Mouse (Mus musculus) forebrain, embryonic 13.5 days (tissue): Measurements from ENCODE around the gene Pde4dip. TPM values are rescaled to one million over a fixed set of nuclear protein-coding genes. Genes with fewer than 3 reads are reported as not detected.

Experiments
- ATAC-seq: fragments of 200-750 bp; cut with Nextera tagmentation; 2 replicates; pipeline ENCODE4 v1.8.0; 2017
- H3K27ac ChIP-seq: fragments of 300-500 bp; sonication (generic); 2 replicates; pipeline ENCODE4 v1.5.1; 2015; ENCODE audit warnings: inconsistent platforms, mild to moderate bottlenecking, moderate library complexity
- H3K27me3 ChIP-seq: fragments of 300-500 bp; sonication (generic); 2 replicates; pipeline ENCODE4 v1.6.1; 2015; ENCODE audit warnings: mild to moderate bottlenecking, inconsistent platforms
- H3K36me3 ChIP-seq: fragments of 300-500 bp; sonication (generic); 2 replicates; pipeline ENCODE4 v1.6.1; 2015; ENCODE audit warnings: mild to moderate bottlenecking, inconsistent platforms; ENCODE audit not compliant: poor library complexity, severe bottlenecking
- H3K4me1 ChIP-seq: fragments of 300-500 bp; sonication (generic); 2 replicates; pipeline ENCODE4 v1.6.1; 2015; ENCODE audit warnings: inconsistent platforms
- H3K4me2 ChIP-seq: fragments of 300-500 bp; sonication (generic); 2 replicates; pipeline ENCODE4 v1.6.1; 2015; ENCODE audit warnings: inconsistent platforms, mild to moderate bottlenecking, moderate library complexity
- H3K4me3 ChIP-seq: fragments of 300-500 bp; sonication (generic); 2 replicates; pipeline ENCODE4 v1.5.1; 2015; ENCODE audit warnings: mild to moderate bottlenecking, inconsistent platforms
- H3K9ac ChIP-seq: fragments of 300-500 bp; sonication (generic); 2 replicates; pipeline ENCODE4 v1.6.1; 2015; ENCODE audit warnings: mild to moderate bottlenecking, inconsistent platforms
- H3K9me3 ChIP-seq: fragments of 300-500 bp; sonication (generic); replicated peaks from 2 replicates; pipeline ENCODE4 v1.6.1; 2016; ENCODE audit warnings: inconsistent platforms
- WGBS: fragments of 180-500 bp; shearing (Covaris S2); methylation state at CpG from one replicate; pipeline ENCODE4 v1.1.7; 2015; 5-methylcytosine and 5-hydroxymethylcytosine counted together
- polyA plus RNA-seq: library from polyadenylated mRNA; unstranded; fragments of >200 nt; fragmentation: Nextera tagmentation; extraction: Ambion mirVana; gene quantifications from 2 replicates; pipeline ENCODE4 v1.2.1, GENCODE M21; 2015

Gene Pde4dip
- polyA plus RNA-seq, 1 experiment from 2014 or later = 37.3 TPM

GRCm38 (mm10) chr3:97930141-97930786 lies 41.8 kb upstream of the Pde4dip start:
- Histone ChIP-seq H3K9me3 (no peaks in the 10 kb centered on the region), H3K27me3 (0 out of 2 replicates have a peak, but pooled peaks cover 8% of the 10 kb centered on the region), H3K36me3 (no peaks in the 10 kb centered on the region), H3K4me3 (no peak overlapping the region), H3K4me1 (peaks cover 7% of the 10 kb centered on the region; the same call in 1 of the 2 replicates), H3K9ac (no peak overlapping the region), H3K27ac (no peak overlapping the region), H3K4me2 (no peak overlapping the region)
- ATAC-seq = no peak
- WGBS = 76% methylated on average over 12 of the region's 12 CpGs

DNA sequence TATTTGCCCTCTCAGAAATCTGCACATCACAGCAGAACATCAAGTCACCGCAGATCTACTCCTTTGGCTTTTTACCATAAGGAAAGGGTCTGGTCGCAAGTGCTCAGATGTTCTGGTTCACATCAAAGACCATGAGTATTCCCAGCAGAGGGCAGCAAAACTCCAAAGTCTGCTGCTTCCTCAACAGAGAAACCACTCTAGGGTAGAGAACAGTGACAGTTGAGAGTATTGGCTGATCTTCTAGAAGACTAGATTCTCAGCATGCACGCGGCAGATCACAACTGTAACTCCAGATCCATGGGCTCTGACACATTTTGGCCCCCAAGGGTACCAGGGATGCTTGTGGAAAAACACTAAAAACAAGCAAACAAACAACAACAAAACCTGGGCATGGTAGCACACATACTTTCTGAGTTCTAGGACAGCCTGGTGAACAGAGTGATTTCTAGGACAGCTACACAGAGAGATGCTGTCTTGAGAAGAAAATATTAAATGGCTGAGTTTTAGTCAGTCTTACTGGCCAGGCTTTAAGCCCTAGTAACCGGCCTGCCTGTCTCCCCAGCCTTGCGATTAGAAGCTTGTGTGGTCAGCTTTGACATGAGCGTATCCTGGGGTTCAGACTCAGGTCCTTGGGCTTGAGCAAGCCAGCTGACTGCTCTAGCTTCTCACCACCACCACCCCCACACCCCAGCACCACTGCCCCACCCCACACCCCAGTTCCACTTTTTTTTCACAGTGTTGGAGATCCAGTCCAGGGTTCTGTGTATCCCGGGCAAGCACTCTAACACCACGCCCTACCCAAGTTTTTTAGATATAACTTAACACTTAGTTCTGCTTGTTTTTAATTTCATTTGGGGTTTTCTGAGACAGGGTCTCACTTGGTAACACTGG lies 40.7 kb upstream of the Pde4dip start:
- peaks cover 2% of the 10 kb centered on the region; the same call in 1 of the 2 replicates for H3K36me3 ChIP-seq
- peaks cover 7% of the 10 kb centered on the region; the same call in 1 of the 2 replicates for H3K4me1 ChIP-seq
- 62% methylated on average over 9 of the region's 9 CpGs for WGBS
- H3K9ac ChIP-seq = no peak overlapping the region
- H3K27ac ChIP-seq = no peak overlapping the region
- no peaks in the 10 kb centered on the region for H3K9me3 ChIP-seq
- H3K4me3 ChIP-seq = no peak overlapping the region
- ATAC-seq = peak; percentile 81
- H3K27me3 ChIP-seq = 0 out of 2 replicates have a peak, but pooled peaks cover 8% of the 10 kb centered on the region
- no peak overlapping the region for H3K4me2 ChIP-seq

DNA sequence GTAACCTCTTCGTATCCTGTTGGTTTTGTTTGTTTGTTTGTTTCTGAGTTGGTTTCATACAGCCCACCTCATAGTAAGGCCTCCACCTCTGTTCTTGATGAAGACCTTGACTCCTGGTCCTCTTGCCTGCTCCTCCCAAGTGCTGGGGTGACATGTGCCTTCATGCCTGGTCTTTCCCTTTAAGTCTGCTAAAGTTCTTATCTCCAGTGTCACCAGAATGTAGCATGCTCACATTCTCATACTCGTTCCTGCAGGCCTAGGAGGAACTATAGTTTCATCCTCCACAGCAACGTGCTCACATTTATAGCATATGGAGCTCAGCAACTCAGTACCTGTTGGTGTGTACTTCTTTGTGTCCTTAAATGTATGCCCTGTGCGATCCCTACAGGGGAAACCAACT lies 38.8 kb upstream of the Pde4dip start:
- Histone ChIP-seq H3K36me3 (peaks cover 12% of the 10 kb centered on the region), H3K4me3 (no peak overlapping the region), H3K27me3 (no peaks in the 10 kb centered on the region), H3K4me2 (no peak overlapping the region), H3K9ac (no peak overlapping the region), H3K9me3 (no peaks in the 10 kb centered on the region), H3K27ac (no peak overlapping the region), H3K4me1 (no peaks in the 10 kb centered on the region)
- 86% methylated on average over 4 of the region's 4 CpGs for WGBS
- no peak for ATAC-seq

DNA sequence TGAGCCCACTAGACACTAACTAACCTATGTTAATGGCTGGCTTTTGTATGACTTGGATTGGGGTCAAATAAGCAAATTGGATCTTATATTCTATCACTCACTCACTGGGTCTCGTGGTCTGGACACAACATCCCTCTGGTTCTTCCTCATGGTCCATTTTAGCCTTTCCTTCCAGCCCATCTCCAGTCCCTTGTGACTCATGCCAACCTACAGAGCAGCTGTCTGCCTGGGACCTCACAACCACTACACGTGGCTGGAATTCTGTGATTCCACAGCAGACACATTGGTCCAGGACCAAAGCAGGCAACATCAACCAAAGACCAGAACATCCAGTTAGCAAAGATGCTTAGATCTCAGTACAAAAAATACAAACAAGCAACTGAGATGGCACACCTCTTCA lies 36.7 kb upstream of the Pde4dip start:
- no peaks in the 10 kb centered on the region for H3K9me3 ChIP-seq
- no peak overlapping the region for H3K4me2 ChIP-seq
- no peak overlapping the region for H3K27ac ChIP-seq
- no peaks in the 10 kb centered on the region for H3K4me1 ChIP-seq
- peaks cover 28% of the 10 kb centered on the region for H3K36me3 ChIP-seq
- no peak for ATAC-seq
- H3K9ac ChIP-seq = no peak overlapping the region
- WGBS = 84% methylated on average over 2 of the region's 2 CpGs
- no peaks in the 10 kb centered on the region for H3K27me3 ChIP-seq
- H3K4me3 ChIP-seq = no peak overlapping the region

DNA sequence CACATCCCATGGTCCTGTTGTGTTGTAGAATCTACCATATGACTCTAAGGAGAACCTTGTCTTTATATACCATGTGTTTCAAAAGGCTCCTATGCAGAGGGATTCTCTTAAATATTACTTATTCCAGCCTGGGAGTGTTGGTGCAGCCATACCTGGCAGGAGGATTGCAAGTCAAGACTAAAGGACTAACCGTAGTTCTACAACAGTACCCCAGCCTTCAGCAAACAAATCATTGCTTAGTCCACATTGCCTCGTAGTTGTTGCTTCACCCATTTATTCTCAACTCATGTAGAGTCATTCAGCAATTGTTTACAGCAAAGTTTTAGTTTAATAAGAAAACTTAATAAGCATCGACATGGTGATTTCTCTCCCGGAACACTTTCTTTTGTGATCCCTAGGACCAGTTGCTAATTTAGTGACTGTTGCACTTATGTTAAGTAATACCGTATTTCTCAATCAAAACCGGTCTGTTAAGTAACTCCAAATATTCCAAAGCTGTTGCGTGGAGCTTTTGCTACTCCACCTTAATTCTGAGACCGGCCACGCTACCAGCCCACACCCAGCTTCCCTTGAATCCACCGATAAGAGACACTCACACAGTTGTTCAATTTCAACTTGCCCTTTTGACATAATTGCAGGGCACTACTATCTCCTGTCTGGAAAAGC lies 30.5 kb upstream of the Pde4dip start:
- Histone ChIP-seq H3K9ac (no peak overlapping the region), H3K4me3 (no peak overlapping the region), H3K9me3 (no peaks in the 10 kb centered on the region), H3K36me3 (peaks cover 61% of the 10 kb centered on the region), H3K4me1 (no peaks in the 10 kb centered on the region), H3K27ac (no peak overlapping the region), H3K27me3 (no peaks in the 10 kb centered on the region), H3K4me2 (no peak overlapping the region)
- 96% methylated on average over 10 of the region's 10 CpGs for WGBS
- ATAC-seq = no peak

DNA sequence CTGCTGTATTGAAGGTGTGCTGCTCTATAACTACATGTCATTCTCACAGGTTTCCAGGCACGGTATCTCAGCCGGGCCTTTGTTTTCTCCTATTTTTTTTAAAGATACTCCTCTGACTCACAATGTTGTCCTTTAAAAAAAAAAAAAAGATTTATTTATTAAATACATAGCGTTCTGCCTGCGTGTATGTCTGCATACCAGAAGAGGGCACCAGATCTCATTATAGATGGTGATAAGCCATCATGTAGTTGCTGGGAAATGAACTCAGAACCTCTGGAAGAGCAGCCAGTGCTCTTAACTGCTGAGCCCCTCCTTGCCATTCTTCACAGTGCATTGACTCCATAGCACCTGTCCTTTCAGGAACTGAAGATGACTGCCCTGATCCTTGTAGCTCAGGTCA lies 26.6 kb upstream of the Pde4dip start:
- no peaks in the 10 kb centered on the region for H3K27me3 ChIP-seq
- no peak overlapping the region for H3K27ac ChIP-seq
- H3K9ac ChIP-seq = no peak overlapping the region
- H3K4me1 ChIP-seq = no peaks in the 10 kb centered on the region
- ATAC-seq = no peak
- H3K4me3 ChIP-seq = no peak overlapping the region
- H3K36me3 ChIP-seq = peaks cover 43% of the 10 kb centered on the region
- no peak overlapping the region for H3K4me2 ChIP-seq
- WGBS = 74% methylated on average over 4 of the region's 4 CpGs
- no peaks in the 10 kb centered on the region for H3K9me3 ChIP-seq

DNA sequence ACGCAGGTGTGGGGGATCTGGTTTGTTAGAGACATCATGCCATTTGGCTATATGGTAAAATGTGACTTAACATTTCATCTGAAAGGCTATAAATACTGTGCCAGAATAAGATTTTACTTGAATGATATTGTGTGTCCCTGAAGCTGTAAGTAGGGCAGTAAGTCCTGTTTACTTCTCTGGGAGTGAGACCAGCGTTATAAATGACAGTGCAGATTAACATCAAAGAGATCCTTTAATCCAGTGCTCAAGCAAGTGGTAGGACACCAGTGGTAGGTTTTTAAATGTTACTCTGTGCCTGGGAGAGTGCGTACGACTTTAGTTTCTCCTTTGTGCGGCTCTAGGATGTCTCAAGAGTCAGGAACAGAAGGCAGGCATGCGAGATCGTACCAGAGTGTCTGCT lies 22.6 kb upstream of the Pde4dip start:
- 83% methylated on average over 7 of the region's 7 CpGs for WGBS
- no peak overlapping the region for H3K27ac ChIP-seq
- peaks cover 25% of the 10 kb centered on the region for H3K36me3 ChIP-seq
- H3K9ac ChIP-seq = no peak overlapping the region
- H3K27me3 ChIP-seq = no peaks in the 10 kb centered on the region
- no peak for ATAC-seq
- H3K9me3 ChIP-seq = no peaks in the 10 kb centered on the region
- no peak overlapping the region for H3K4me2 ChIP-seq
- H3K4me3 ChIP-seq = no peak overlapping the region
- no peaks in the 10 kb centered on the region for H3K4me1 ChIP-seq

- no peak for ATAC-seq
- no peak overlapping the region for H3K4me3 ChIP-seq
- WGBS = 26% methylated on average over 2 of the region's 2 CpGs
- H3K4me1 ChIP-seq = no peaks in the 10 kb centered on the region
- H3K27me3 ChIP-seq = no peaks in the 10 kb centered on the region
- H3K9ac ChIP-seq = no peak overlapping the region
- no peaks in the 10 kb centered on the region for H3K9me3 ChIP-seq
- no peak overlapping the region for H3K27ac ChIP-seq
- H3K36me3 ChIP-seq = peaks cover 13% of the 10 kb centered on the region
- no peak overlapping the region for H3K4me2 ChIP-seq
Measured at GRCm38 (mm10) chr3:97909737-97910136, 21.2 kb upstream of the Pde4dip start.

GRCm38 (mm10) chr3:97901586-97901985 lies 13.1 kb upstream of the Pde4dip start:
- H3K4me3 ChIP-seq = peak overlapping the region; percentile 96
- peak overlapping the region; percentile 77 for H3K4me2 ChIP-seq
- peak overlapping the region; percentile 93 for H3K9ac ChIP-seq
- H3K4me1 ChIP-seq = peaks cover 17% of the 10 kb centered on the region
- H3K9me3 ChIP-seq = no peaks in the 10 kb centered on the region
- 26% methylated on average over 5 of the region's 5 CpGs for WGBS
- no peaks in the 10 kb centered on the region for H3K27me3 ChIP-seq
- no peaks in the 10 kb centered on the region for H3K36me3 ChIP-seq
- no peak overlapping the region for H3K27ac ChIP-seq
- ATAC-seq = no peak

DNA sequence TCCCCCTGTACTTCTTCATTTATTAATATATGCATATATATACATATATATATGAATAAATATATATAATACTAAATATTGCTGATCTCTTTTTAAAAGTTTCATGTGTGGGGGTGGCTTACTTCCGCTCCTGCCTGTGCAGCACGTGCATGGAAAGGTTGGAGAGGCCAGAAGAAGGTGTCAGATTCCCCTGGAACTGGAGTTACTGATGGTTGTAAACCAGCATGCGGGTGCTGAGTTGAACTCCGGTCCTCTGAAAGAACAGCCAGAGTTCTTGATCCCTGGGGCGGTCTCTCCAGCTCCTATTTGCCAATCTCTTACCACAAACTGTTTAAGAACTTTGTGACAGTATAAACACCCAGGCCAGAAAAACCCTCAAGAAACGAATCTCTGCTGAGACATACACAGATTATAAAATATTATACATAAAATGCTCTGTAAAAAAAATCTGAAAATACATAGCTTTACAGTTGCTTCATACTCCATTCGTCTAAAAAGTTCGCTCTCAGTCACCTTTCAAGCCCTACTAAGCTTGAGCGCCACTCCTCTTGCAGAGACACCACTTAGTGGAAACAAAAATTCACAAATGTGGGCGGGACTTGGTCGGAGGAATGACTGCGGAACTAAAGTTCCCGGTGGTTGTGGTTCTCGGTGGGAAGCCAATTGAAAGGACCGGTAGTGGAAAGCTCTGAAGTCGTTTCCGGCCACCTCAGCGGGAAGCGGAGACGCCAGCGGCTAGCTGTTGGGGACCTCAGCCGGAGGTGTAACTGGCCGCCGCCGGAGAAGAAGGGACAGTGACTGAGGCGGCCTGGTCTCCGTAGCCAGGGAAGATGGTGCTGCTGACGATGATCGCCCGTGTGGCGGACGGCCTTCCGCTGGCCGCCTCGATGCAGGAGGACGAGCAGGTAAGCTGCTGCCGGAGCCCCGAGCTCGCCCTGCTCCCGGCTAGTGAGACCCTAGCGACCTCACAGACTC lies 12.3 kb upstream of the Pde4dip start, which contains the start of gene Sec22b:
TSS of gene Sec22b (plus strand) at position 675 of the 975 bp plus-strand sequence.
- Histone ChIP-seq H3K4me2 (peak within 1 kb of the TSS; percentile 77), H3K36me3 (no peaks in the 10 kb centered on the region), H3K4me1 (peaks cover 17% of the 10 kb centered on the region), H3K9ac (peak within 1 kb of the TSS; percentile 93), H3K27me3 (no peaks in the 10 kb centered on the region), H3K9me3 (no peaks in the 10 kb centered on the region), H3K27ac (no peak within 1 kb of the TSS; the same call in 1 of the 2 replicates), H3K4me3 (peak within 1 kb of the TSS; percentile 96)
- peak; percentile 90 for ATAC-seq
- 7% methylated on average over 41 of the region's 41 CpGs for WGBS

DNA sequence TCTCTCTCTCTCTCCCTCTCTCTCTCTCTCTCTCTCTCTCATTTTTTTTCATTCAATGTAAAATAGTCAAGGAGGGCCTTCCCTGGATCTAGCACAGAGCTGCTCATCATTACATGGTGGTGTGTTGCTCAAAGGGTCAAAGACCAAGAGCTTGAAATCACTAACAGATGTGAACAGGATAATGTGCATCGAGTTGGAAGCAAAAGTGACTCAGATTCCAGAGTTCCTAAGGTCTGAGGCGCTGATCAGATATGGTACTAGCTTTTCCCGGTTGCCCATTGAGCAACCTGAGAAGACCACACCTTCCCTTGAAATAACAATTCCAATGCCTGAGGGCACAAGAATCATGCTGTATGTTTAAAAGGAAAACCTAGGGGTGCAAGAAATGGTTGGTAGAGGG lies 9.9 kb upstream of the Pde4dip start:
- Histone ChIP-seq H3K4me3 (no peak overlapping the region), H3K4me1 (peaks cover 17% of the 10 kb centered on the region)
- 70% methylated on average over 3 of the region's 3 CpGs for WGBS

More for the DNA sequence above, 9.9 kb upstream of the Pde4dip start:
- no peaks in the 10 kb centered on the region for H3K27me3 ChIP-seq
- no peak overlapping the region for H3K4me2 ChIP-seq
- H3K9me3 ChIP-seq = no peaks in the 10 kb centered on the region
- no peak overlapping the region for H3K9ac ChIP-seq
- no peak overlapping the region for H3K27ac ChIP-seq
- ATAC-seq = no peak
- no peaks in the 10 kb centered on the region for H3K36me3 ChIP-seq
